Mouse (Mus musculus) kidney, embryonic 14.5 days (tissue): ENCODE data around the gene Jup. TPM values are rescaled to one million over a fixed set of nuclear protein-coding genes. Genes with fewer than 3 reads are reported as not detected.
A peak's percentile ranks its signal among the peaks of the same experiment; 100 is the strongest.

Experiments used
- ATAC-seq: fragments of 200-750 bp; cut with Nextera tagmentation; 2 replicates; pipeline ENCODE4 v1.8.0; 2017; ENCODE audit warnings: moderate number of reproducible peaks, mild to moderate bottlenecking, moderate TSS enrichment, moderate library complexity; ENCODE audit not compliant: low FRiP score, low TSS enrichment
- H3K27ac ChIP-seq: fragments of 300-500 bp; sonication (generic); 2 replicates; pipeline ENCODE4 v1.5.1; 2014; ENCODE audit warnings: low read depth, mild to moderate bottlenecking, low read length, moderate library complexity, mixed read lengths
- H3K27me3 ChIP-seq: fragments of 300-500 bp; sonication (generic); 2 replicates; pipeline ENCODE4 v1.6.1; 2014; ENCODE audit warnings: mild to moderate bottlenecking, low read length; ENCODE audit not compliant: control insufficient read depth, insufficient read depth
- H3K36me3 ChIP-seq: fragments of 300-500 bp; sonication (generic); 2 replicates; pipeline ENCODE4 v1.6.1; 2014; ENCODE audit warnings: low read length, mixed read lengths; ENCODE audit not compliant: control insufficient read depth, insufficient read depth
- H3K4me1 ChIP-seq: fragments of 300-500 bp; sonication (generic); 2 replicates; pipeline ENCODE4 v1.6.1; 2014; ENCODE audit warnings: low read length, mixed read lengths; ENCODE audit not compliant: control insufficient read depth, insufficient read depth
- H3K4me2 ChIP-seq: fragments of 300-500 bp; sonication (generic); replicated peaks from 2 replicates; pipeline ENCODE4 v1.6.1; 2014; ENCODE audit warnings: low read depth, mild to moderate bottlenecking, low read length
- H3K4me3 ChIP-seq: fragments of 300-500 bp; sonication (generic); 2 replicates; pipeline ENCODE4 v1.5.1; 2014; ENCODE audit warnings: mild to moderate bottlenecking, low read length
- H3K9ac ChIP-seq: fragments of 300-500 bp; sonication (generic); 2 replicates; pipeline ENCODE4 v1.6.1; 2014; ENCODE audit warnings: low read depth, mild to moderate bottlenecking, low read length, moderate library complexity
- H3K9me3 ChIP-seq: fragments of 300-500 bp; sonication (generic); 2 replicates; pipeline ENCODE4 v1.6.1; 2016; ENCODE audit warnings: low read length; ENCODE audit not compliant: control insufficient read depth
- WGBS: fragments of 180-500 bp; shearing (Covaris S2); extraction: QIAGEN DNeasy Blood & Tissue Kit; methylation state at CpG from one replicate; pipeline ENCODE4 v1.1.7; 2014; 5-methylcytosine and 5-hydroxymethylcytosine counted together
- polyA plus RNA-seq: library from polyadenylated mRNA; unstranded; fragments of >200 nt; fragmentation: Nextera tagmentation; extraction: Ambion mirVana; gene quantifications from 2 replicates; pipeline ENCODE4 v1.2.1, GENCODE M21; 2014

The Jup gene
- polyA plus RNA-seq, 1 experiment from 2014 or later, result 84.7 TPM

DNA sequence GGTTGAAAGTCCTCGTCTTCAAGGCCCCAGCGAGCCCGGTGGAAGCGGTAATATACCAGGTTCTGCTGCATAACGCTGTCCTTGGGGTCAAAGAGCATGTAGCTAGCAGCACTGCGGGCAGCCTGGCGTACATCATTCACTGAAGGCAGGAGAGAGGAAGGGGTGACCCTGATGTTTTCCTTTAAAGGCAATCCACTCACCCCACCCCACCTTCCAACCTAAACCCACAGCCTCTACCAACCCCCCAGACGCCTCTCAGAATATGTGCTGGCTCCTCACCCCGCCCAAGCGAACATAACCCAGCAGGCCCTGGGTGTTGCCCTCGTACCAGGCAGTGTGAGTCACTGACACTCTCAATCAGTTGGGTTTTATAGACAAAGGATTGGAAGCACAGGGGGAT, 14.2 kb upstream of the Jup start:
- no peaks in the 10 kb centered on the region for H3K9me3 ChIP-seq
- H3K27ac ChIP-seq, result no peak overlapping the region
- 0 out of 2 replicates have a peak overlapping the region, but pooled peaks have one; percentile 82 for H3K4me2 ChIP-seq
- H3K27me3 ChIP-seq, result no peaks in the 10 kb centered on the region
- ATAC-seq, result no peak
- no peak overlapping the region for H3K4me3 ChIP-seq
- peaks cover 32% of the 10 kb centered on the region for H3K4me1 ChIP-seq
- H3K9ac ChIP-seq, result no peak overlapping the region
- WGBS, result 71% methylated on average over 11 of the region's 11 CpGs
- H3K36me3 ChIP-seq, result peaks cover 33% of the 10 kb centered on the region

DNA sequence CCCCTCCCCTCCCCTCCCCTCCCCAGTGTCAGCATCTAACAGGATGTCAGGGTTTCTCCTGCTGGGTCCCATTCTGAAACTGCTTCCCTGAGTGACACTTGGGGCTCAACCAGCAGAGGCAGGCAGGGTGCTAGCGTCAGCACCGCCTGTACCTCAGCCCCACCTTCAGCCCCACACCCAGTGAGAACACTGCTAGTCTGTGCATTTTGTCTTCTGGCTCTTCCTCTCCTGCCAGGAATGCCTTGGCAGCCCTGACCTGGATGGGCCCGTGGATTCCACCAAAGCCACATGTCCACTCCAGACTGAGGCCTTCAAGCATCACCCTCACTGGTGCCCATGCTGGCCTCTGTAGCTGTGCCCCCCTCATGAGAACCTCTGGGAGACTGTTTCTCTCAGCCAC, 12.1 kb upstream of the Jup start:
- Histone ChIP-seq H3K4me2 (no peak overlapping the region), H3K4me1 (peaks cover 24% of the 10 kb centered on the region), H3K4me3 (no peak overlapping the region), H3K27me3 (no peaks in the 10 kb centered on the region), H3K9ac (no peak overlapping the region), H3K9me3 (no peaks in the 10 kb centered on the region), H3K36me3 (peaks cover 33% of the 10 kb centered on the region), H3K27ac (no peak overlapping the region)
- WGBS, result 86% methylated on average over 3 of the region's 3 CpGs
- no peak for ATAC-seq

DNA sequence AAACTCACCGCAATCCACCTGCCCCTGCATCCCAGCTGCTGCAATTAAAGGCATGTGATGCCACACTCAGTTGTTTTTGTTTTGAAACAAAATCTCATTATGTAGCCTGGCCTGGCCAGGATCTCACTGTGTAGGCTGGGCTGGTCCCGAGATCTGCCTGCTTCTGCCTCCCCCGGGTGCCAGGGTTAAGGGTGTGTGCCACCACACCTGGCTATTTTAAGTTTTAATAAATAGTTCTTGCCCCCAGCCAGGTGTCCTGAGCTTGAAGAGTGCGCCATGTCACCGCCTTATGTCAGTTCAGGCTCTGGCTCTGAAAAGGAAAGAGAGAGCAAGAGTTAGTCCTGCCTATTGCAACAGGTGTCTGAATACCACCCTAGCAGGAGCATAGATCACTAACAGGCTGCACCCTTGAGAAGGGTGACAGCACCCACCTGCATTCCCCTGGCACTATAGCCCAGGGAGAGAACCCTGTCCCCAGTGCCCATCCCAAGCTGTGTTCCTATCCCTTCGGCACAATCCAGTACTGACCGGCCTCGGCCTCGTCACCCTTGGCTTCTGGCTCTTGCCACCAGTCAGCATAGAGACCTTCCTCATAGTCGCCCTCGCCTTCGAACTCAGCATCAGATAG, 11.4 kb upstream of the Jup start:
- no peak overlapping the region for H3K9ac ChIP-seq
- no peak overlapping the region for H3K4me3 ChIP-seq
- H3K27me3 ChIP-seq, result no peaks in the 10 kb centered on the region
- no peak overlapping the region for H3K4me2 ChIP-seq
- no peak overlapping the region for H3K27ac ChIP-seq
- no peak for ATAC-seq
- 88% methylated on average over 12 of the region's 12 CpGs for WGBS
- H3K4me1 ChIP-seq, result peaks cover 24% of the 10 kb centered on the region
- no peaks in the 10 kb centered on the region for H3K9me3 ChIP-seq
- peaks cover 33% of the 10 kb centered on the region for H3K36me3 ChIP-seq

DNA sequence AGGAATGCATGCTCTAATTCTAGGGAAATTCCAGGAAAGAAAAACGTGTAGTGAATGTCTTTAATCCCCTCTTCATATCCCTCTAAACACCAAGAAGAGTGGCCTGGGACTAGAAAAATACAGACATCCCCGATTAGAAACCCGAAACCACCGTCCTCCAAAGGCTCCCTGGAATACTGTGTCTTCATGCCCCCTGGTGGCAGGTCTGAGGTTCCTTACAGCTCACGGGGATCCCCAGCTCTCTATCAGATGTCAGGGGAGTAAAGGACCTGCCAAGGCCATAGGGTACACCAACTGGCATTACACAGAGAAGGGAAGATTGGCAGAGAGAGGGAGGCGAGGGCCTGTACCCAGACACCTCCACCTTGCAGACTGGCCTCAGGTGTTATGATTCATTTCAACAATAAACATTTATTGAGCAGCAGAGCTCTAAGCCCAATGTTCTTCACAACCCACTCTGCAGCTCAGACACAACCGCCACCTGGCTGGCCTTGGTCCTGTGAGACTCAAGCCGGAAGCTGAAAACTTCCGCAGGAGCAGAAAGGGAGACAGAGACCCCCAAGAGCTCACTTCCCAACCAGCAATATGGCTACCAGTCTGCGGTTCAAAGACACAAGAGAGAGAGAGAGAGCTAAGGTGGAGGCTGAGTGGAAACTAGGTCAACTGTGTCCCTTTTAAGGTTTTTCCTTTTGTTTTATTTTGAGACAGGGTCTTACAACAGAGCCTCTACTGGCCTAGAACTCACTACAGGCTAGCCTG, 10.7 kb upstream of the Jup start:
- H3K36me3 ChIP-seq, result peaks cover 33% of the 10 kb centered on the region
- H3K9me3 ChIP-seq, result no peaks in the 10 kb centered on the region
- no peak overlapping the region for H3K9ac ChIP-seq
- H3K27me3 ChIP-seq, result no peaks in the 10 kb centered on the region
- ATAC-seq, result peak; percentile 64; the same call in 1 of the 2 replicates
- H3K27ac ChIP-seq, result no peak overlapping the region
- H3K4me3 ChIP-seq, result no peak overlapping the region
- peaks cover 24% of the 10 kb centered on the region for H3K4me1 ChIP-seq
- no peak overlapping the region for H3K4me2 ChIP-seq
- WGBS, result 40% methylated on average over 10 of the region's 10 CpGs

DNA sequence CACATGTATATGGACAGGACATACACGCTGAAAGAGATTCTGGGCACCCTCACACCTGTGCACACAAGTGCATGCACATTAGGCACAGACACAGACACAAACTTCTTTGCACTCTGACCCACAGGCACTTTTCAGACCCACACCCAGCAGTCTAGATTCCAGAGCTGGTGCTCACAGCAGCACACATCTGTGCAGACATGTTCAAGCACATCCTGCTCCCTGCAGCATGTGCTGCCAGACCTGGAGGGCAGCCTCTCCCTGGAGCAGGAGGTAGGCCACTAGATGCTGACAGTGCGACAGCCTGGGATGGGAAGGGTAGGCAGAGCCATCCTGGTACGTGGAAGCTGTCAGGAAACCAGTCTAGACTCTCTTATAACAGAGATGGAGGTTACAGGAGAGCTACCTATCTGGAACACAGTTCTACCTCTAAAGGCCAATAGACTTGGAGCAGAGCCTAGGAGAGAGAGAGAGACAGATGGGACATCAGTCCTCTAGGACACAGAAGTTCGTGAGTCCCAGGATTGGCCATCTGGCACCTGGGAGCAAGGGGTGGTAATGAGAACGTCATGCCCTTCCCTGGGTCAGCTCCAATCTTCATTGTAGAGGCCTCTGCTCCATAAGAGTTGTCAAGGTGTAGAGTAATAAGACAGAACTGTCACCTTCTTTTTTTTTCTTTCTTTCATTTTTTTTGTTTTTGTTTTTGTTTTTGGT, 9.6 kb upstream of the Jup start:
- Histone ChIP-seq H3K9me3 (no peaks in the 10 kb centered on the region), H3K4me1 (peaks cover 20% of the 10 kb centered on the region), H3K9ac (no peak overlapping the region), H3K27ac (no peak overlapping the region), H3K36me3 (peaks cover 33% of the 10 kb centered on the region), H3K27me3 (no peaks in the 10 kb centered on the region), H3K4me3 (no peak overlapping the region), H3K4me2 (no peak overlapping the region)
- no peak for ATAC-seq
- WGBS, result 88% methylated on average over 5 of the region's 5 CpGs

DNA sequence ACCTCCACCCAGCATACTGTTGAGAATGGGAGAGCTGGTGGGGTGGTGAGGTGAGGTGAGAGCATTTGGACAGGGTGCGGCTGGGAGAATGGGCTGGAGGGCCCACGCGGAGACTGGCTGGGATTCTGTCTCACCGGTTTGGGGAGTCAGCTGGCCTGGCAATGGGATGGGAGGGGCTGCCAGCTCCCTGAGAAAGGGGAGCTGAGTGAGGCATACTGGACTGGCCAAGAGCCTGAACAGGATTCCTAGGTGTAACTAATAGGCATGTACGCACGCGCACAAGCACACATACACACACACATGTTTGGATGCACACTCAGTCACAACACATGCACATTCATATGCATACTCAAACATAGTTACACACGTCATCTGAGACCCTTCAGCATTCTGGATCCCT, 8.7 kb upstream of the Jup start:
- no peak overlapping the region for H3K27ac ChIP-seq
- no peaks in the 10 kb centered on the region for H3K27me3 ChIP-seq
- H3K9me3 ChIP-seq, result no peaks in the 10 kb centered on the region
- ATAC-seq, result no peak
- H3K4me2 ChIP-seq, result no peak overlapping the region
- 88% methylated on average over 8 of the region's 8 CpGs for WGBS
- H3K9ac ChIP-seq, result no peak overlapping the region
- peaks cover 29% of the 10 kb centered on the region for H3K36me3 ChIP-seq
- H3K4me1 ChIP-seq, result peaks cover 17% of the 10 kb centered on the region
- H3K4me3 ChIP-seq, result no peak overlapping the region

DNA sequence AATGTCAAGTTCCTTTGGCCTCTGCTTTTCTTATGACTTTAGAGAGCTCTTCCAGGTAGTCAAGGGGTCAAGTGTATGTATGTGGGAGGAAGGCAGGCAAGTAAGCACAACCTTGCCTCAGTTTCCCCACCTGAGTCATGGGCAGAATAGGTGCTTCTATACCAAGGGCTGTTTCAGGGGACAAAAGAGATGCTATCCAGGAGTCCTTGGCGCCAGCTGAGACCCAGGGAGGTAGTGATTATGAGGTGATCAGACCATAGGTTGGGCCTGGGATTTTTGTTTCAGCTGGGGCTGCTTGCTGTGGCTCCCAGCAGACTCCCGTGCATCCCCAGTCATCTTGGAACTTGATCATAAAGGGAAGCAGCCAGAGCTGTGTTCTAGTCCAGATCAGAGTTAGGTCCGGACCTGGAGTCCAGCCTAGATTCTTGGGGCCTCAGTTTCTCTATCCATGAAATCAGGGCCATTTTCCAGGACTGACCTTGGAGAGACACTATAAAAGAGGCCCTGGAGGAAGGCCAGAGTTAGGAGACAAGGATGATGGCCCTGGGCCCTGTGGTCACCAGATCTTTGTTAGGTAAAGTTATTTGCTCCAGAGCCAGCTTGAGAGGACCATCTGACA, 7.0 kb upstream of the Jup start:
- 95% methylated on average over 3 of the region's 3 CpGs for WGBS
- no peak overlapping the region for H3K27ac ChIP-seq
- no peaks in the 10 kb centered on the region for H3K9me3 ChIP-seq
- H3K4me1 ChIP-seq, result peaks cover 17% of the 10 kb centered on the region
- no peak overlapping the region for H3K9ac ChIP-seq
- peaks cover 14% of the 10 kb centered on the region for H3K36me3 ChIP-seq
- no peak overlapping the region for H3K4me2 ChIP-seq
- no peak overlapping the region for H3K4me3 ChIP-seq
- ATAC-seq, result no peak
- no peaks in the 10 kb centered on the region for H3K27me3 ChIP-seq

DNA sequence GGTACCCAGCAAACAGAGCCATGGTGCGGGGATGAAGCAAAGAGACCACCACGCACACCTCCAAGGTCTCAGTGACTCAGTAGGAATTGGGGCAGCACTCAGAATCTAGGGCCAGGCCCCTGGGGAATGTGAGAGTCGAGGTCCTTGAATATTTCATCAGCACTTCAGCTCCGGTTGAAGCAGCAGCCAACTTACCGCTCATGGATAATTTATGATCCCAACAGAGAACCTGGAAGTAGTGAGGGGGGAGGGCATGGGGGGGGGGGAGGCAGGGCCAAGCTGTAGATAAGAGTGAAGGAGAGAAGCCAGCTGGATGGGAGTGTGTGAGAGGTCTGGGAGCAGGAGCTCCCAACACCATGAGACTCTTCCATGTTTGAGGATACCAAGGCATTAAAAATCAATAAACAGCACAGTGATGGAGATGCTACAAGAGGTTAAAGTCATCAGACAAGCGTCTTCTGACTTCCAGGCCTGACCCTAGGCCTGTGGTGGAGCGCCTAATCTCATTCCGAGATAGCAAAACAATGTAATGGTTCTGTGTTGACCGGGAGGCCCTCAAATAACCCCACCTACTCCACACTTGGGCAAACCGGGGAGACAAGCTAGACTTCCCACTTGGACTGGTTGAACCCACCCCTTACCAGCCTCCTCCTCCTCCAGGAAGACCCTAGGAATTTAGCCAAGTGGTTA, 6.0 kb upstream of the Jup start:
- no peaks in the 10 kb centered on the region for H3K27me3 ChIP-seq
- no peak overlapping the region for H3K4me2 ChIP-seq
- H3K4me3 ChIP-seq, result no peak overlapping the region
- no peak for ATAC-seq
- H3K36me3 ChIP-seq, result peaks cover 8% of the 10 kb centered on the region
- no peaks in the 10 kb centered on the region for H3K9me3 ChIP-seq
- H3K27ac ChIP-seq, result no peak overlapping the region
- H3K4me1 ChIP-seq, result peaks cover 17% of the 10 kb centered on the region
- 44% methylated on average over 10 of the region's 10 CpGs for WGBS
- no peak overlapping the region for H3K9ac ChIP-seq
